Mouse (Mus musculus) thymus, adult 2 months (tissue): ENCODE measurements around the gene Aldh3b1. TPM values are rescaled to one million over a fixed set of nuclear protein-coding genes. Genes with fewer than 3 reads are reported as not detected.

Experiments used
- DNase-seq: peaks from one replicate; pipeline ENCODE4 v3.0.0; 2021
- H3K27ac ChIP-seq: fragments of 200-500 bp; 2 replicates; pipeline ENCODE4 v1.5.1; 2012; ENCODE audit warnings: low read length, control low read depth; ENCODE audit not compliant: control insufficient read depth, insufficient read depth
- H3K27me3 ChIP-seq: fragments of 200-500 bp; 2 replicates; pipeline ENCODE4 v1.6.1; 2012; ENCODE audit warnings: mild to moderate bottlenecking, low read length, moderate library complexity, mixed read lengths; ENCODE audit not compliant: control insufficient read depth, insufficient read depth
- H3K36me3 ChIP-seq: fragments of 200-500 bp; 2 replicates; pipeline ENCODE4 v1.6.1; 2012; ENCODE audit warnings: mild to moderate bottlenecking, low read length, moderate library complexity; ENCODE audit not compliant: control insufficient read depth, insufficient read depth
- H3K4me1 ChIP-seq: fragments of 200-500 bp; replicated peaks from 2 replicates; pipeline ENCODE4 v1.6.1; 2012; ENCODE audit warnings: low read length; ENCODE audit not compliant: control insufficient read depth, insufficient read depth
- H3K4me3 ChIP-seq: fragments of 200-500 bp; 2 replicates; pipeline ENCODE4 v1.5.1; 2012; ENCODE audit warnings: mild to moderate bottlenecking, low read length, control low read depth, moderate library complexity; ENCODE audit not compliant: control insufficient read depth, insufficient read depth
- CTCF ChIP-seq: fragments of 200-500 bp; IDR thresholded peaks from 2 replicates; pipeline ENCODE4 v1.5.1; 2012; ENCODE audit warnings: mild to moderate bottlenecking, control low read depth, low read length, moderate library complexity, borderline replicate concordance; ENCODE audit not compliant: control insufficient read depth, poor library complexity, insufficient read depth; ENCODE audit errors: extremely low read depth
- POLR2A ChIP-seq: fragments of 200-500 bp; IDR thresholded peaks from 2 replicates; pipeline ENCODE4 v1.6.1; 2012; ENCODE audit warnings: mild to moderate bottlenecking, low read length, control low read depth, moderate library complexity; ENCODE audit not compliant: control insufficient read depth, poor library complexity, insufficient read depth; ENCODE audit errors: extremely low read depth
- WGBS: fragments of 180-500 bp; shearing (Covaris S2); methylation state at CpG from one replicate; pipeline ENCODE4 v1.1.7; 2018; 5-methylcytosine and 5-hydroxymethylcytosine counted together
- polyA plus RNA-seq: library from polyadenylated mRNA; depleted of rRNA; stranded (reverse); fragments of >200 nt; gene quantifications from 2 replicates; pipeline ENCODE4 v1.2.3, GENCODE M21; 2012; rRNA removed

Aldh3b1 gene
- polyA plus RNA-seq, 1 experiment: 11.7 TPM

DNA sequence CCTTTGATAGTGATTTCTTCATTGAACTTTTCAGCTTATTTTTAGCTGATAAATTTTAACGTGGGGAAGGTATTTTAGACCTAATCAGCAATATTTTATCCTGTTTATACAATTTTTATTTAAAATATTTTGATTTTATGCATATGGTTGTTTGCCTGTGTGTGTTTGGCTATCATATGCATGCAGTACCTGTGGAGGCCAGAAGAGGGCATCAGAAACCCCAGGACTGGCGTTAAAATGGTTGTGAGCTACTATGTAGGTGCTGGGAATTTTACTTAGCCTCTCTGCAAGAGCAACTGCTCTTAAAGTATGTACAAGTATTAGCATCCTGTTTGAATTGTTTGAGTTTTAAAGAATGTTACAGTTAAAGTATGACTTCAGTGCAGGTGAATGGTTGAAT, 64.6 kb downstream of the Aldh3b1 start:
- no peaks in the 10 kb centered on the region for H3K27me3 ChIP-seq
- no peaks in the 10 kb centered on the region for H3K36me3 ChIP-seq
- no peak overlapping the region for H3K4me3 ChIP-seq
- H3K4me1 ChIP-seq: no peaks in the 10 kb centered on the region; the same call in 1 of the 2 replicates
- TF ChIP-seq POLR2A (no peak), CTCF (no peak)
- WGBS: 92% methylated on average over 2 of the region's 2 CpGs
- no peak overlapping the region for H3K27ac ChIP-seq
- DNase-seq: no peak

Other genes starting within 250 kb of the Aldh3b1 start
- 35.9 and 48.9 TPM in 2 replicates for gene Lrp5, start 243.2 kb downstream of the Aldh3b1 start, polyA plus RNA-seq
- 24.8 and 25.2 TPM in 2 replicates for gene 1810055G02Rik, start 221.5 kb downstream of the Aldh3b1 start, polyA plus RNA-seq
- gene Kmt5b, start 162.4 kb downstream of the Aldh3b1 start, polyA plus RNA-seq: 32.9 and 43.6 TPM in 2 replicates
- 39.1 and 44.2 TPM in 2 replicates for gene Chka, start 78.0 kb downstream of the Aldh3b1 start, polyA plus RNA-seq
- gene Tcirg1, start 22.7 kb downstream of the Aldh3b1 start, polyA plus RNA-seq: 270 and 293 TPM in 2 replicates
- 287 and 340 TPM in 2 replicates for gene Ndufs8, start 17.0 kb downstream of the Aldh3b1 start, polyA plus RNA-seq
- 147 and 174 TPM in 2 replicates for gene Unc93b1, start 5.4 kb upstream of the Aldh3b1 start, polyA plus RNA-seq
- 0.33 and 0.97 TPM in 2 replicates for gene Aldh3b3, start 28.8 kb upstream of the Aldh3b1 start, polyA plus RNA-seq
- gene Aldh3b2, start 42.5 kb upstream of the Aldh3b1 start, polyA plus RNA-seq: 7.0 and 7.2 TPM in 2 replicates
- 12.0 and 14.9 TPM in 2 replicates for gene Acy3, start 56.8 kb upstream of the Aldh3b1 start, polyA plus RNA-seq
- gene Tbx10, start 62.9 kb upstream of the Aldh3b1 start, polyA plus RNA-seq: 0.15 and 0.20 TPM in 2 replicates
- gene Nudt8, start 70.8 kb upstream of the Aldh3b1 start, polyA plus RNA-seq: 23.6 and 24.9 TPM in 2 replicates
- gene Gm49405, start 70.8 kb upstream of the Aldh3b1 start, polyA plus RNA-seq: 3.7 and 5.3 TPM in 2 replicates
- gene Doc2g, start 73.5 kb upstream of the Aldh3b1 start, polyA plus RNA-seq: 14.4 and 51.8 TPM in 2 replicates
- gene Ndufv1, start 83.0 kb upstream of the Aldh3b1 start, polyA plus RNA-seq: 152 and 170 TPM in 2 replicates
- gene Gstp1, start 108.2 kb upstream of the Aldh3b1 start, polyA plus RNA-seq: 317 and 318 TPM in 2 replicates
- 26.9 and 48.8 TPM in 2 replicates for gene Gstp2, start 116.2 kb upstream of the Aldh3b1 start, polyA plus RNA-seq
- 23.6 and 26.4 TPM in 2 replicates for gene Gstp3, start 129.8 kb upstream of the Aldh3b1 start, polyA plus RNA-seq
- 0.42 TPM in 1 of 2 replicates, not detected in the other for gene Cabp2, start 151.8 kb upstream of the Aldh3b1 start, polyA plus RNA-seq
- gene Cdk2ap2, start 167.4 kb upstream of the Aldh3b1 start, polyA plus RNA-seq: 274 and 296 TPM in 2 replicates
- 333 and 357 TPM in 2 replicates for gene Pitpnm1, start 170.2 kb upstream of the Aldh3b1 start, polyA plus RNA-seq
- gene Aip, start 196.1 kb upstream of the Aldh3b1 start, polyA plus RNA-seq: 106 and 112 TPM in 2 replicates
- gene Gpr152, start 210.0 kb upstream of the Aldh3b1 start, polyA plus RNA-seq: 0.20 and 0.24 TPM in 2 replicates
- 0.26 and 0.53 TPM in 2 replicates for gene Cabp4, start 214.2 kb upstream of the Aldh3b1 start, polyA plus RNA-seq
- 508 and 533 TPM in 2 replicates for gene Coro1b, start 218.8 kb upstream of the Aldh3b1 start, polyA plus RNA-seq
- gene Ptprcap, start 223.8 kb upstream of the Aldh3b1 start, polyA plus RNA-seq: 1,512 and 1,655 TPM in 2 replicates
- 97.8 and 102 TPM in 2 replicates for gene Rps6kb2, start 233.5 kb upstream of the Aldh3b1 start, polyA plus RNA-seq
- 92.9 and 95.5 TPM in 2 replicates for gene Carns1, start 245.7 kb upstream of the Aldh3b1 start, polyA plus RNA-seq